Mouse (Mus musculus) midbrain, embryonic 16.5 days (tissue): ENCODE measurements around the gene Gm11992. TPM values are rescaled to one million over a fixed set of nuclear protein-coding genes. Genes with fewer than 3 reads are reported as not detected.

Experiments used
- ATAC-seq: fragments of 200-750 bp; cut with Nextera tagmentation; 2 replicates; pipeline ENCODE4 v1.8.0; 2017; ENCODE audit warnings: moderate TSS enrichment
- H3K27ac ChIP-seq: fragments of 300-500 bp; sonication (generic); 2 replicates; pipeline ENCODE4 v1.5.1; 2014; ENCODE audit warnings: mild to moderate bottlenecking, low read length, mixed read lengths
- H3K27me3 ChIP-seq: fragments of 300-500 bp; sonication (generic); 2 replicates; pipeline ENCODE4 v1.6.1; 2014; ENCODE audit warnings: low read depth, low read length, mixed read lengths; ENCODE audit not compliant: control insufficient read depth, insufficient read depth
- H3K36me3 ChIP-seq: fragments of 300-500 bp; sonication (generic); 2 replicates; pipeline ENCODE4 v1.6.1; 2014; ENCODE audit warnings: mild to moderate bottlenecking, low read length, moderate library complexity, mixed read lengths; ENCODE audit not compliant: control insufficient read depth, insufficient read depth
- H3K4me1 ChIP-seq: fragments of 300-500 bp; sonication (generic); 2 replicates; pipeline ENCODE4 v1.6.1; 2014; ENCODE audit warnings: mild to moderate bottlenecking, low read length, mixed read lengths; ENCODE audit not compliant: control insufficient read depth, insufficient read depth
- H3K4me2 ChIP-seq: fragments of 300-500 bp; sonication (generic); 2 replicates; pipeline ENCODE4 v1.6.1; 2014; ENCODE audit warnings: mild to moderate bottlenecking, low read length, mixed read lengths
- H3K4me3 ChIP-seq: fragments of 300-500 bp; sonication (generic); 2 replicates; pipeline ENCODE4 v1.5.1; 2014; ENCODE audit warnings: low read depth, mild to moderate bottlenecking, low read length, moderate library complexity, mixed read lengths
- H3K9ac ChIP-seq: fragments of 300-500 bp; sonication (generic); 2 replicates; pipeline ENCODE4 v1.6.1; 2014; ENCODE audit warnings: low read depth, low read length, mixed read lengths
- H3K9me3 ChIP-seq: fragments of 300-500 bp; sonication (generic); replicated peaks from 2 replicates; pipeline ENCODE4 v1.6.1; 2014; ENCODE audit warnings: mild to moderate bottlenecking, low read length, mixed read lengths; ENCODE audit not compliant: control insufficient read depth, poor library complexity, severe bottlenecking
- WGBS: fragments of 180-500 bp; shearing (Covaris S2); extraction: QIAGEN DNeasy Blood & Tissue Kit; methylation state at CpG from one replicate; pipeline ENCODE4 v1.1.7; 2014; 5-methylcytosine and 5-hydroxymethylcytosine counted together
- polyA plus RNA-seq: library from polyadenylated mRNA; unstranded; fragments of >200 nt; fragmentation: Nextera tagmentation; extraction: Ambion mirVana; gene quantifications from 2 replicates; pipeline ENCODE4 v1.2.1, GENCODE M21; 2015

Gm11992 gene
- polyA plus RNA-seq, 1 experiment from 2014 or later = 2.7 TPM

GRCm38 (mm10) chr11:9057711-9058110 lies 9.3 kb downstream of the Gm11992 start:
- H3K9ac ChIP-seq = no peak overlapping the region
- H3K27ac ChIP-seq = no peak overlapping the region
- H3K4me2 ChIP-seq = no peak overlapping the region
- H3K4me3 ChIP-seq = no peak overlapping the region
- no peaks in the 10 kb centered on the region for H3K27me3 ChIP-seq
- no peaks in the 10 kb centered on the region for H3K4me1 ChIP-seq
- H3K36me3 ChIP-seq = no peaks in the 10 kb centered on the region
- no peak for ATAC-seq
- 91% methylated on average over 4 of the region's 4 CpGs for WGBS
- H3K9me3 ChIP-seq = no peaks in the 10 kb centered on the region

GRCm38 (mm10) chr11:9060029-9060428 lies 11.6 kb downstream of the Gm11992 start:
- no peak overlapping the region for H3K4me3 ChIP-seq
- H3K27me3 ChIP-seq = no peaks in the 10 kb centered on the region
- ATAC-seq = no peak
- H3K36me3 ChIP-seq = no peaks in the 10 kb centered on the region
- WGBS = 86% methylated on average over 1 of the region's 1 CpGs
- H3K4me1 ChIP-seq = no peaks in the 10 kb centered on the region
- no peaks in the 10 kb centered on the region for H3K9me3 ChIP-seq
- H3K27ac ChIP-seq = no peak overlapping the region
- H3K9ac ChIP-seq = no peak overlapping the region
- H3K4me2 ChIP-seq = no peak overlapping the region

- no peaks in the 10 kb centered on the region for H3K27me3 ChIP-seq
- H3K9ac ChIP-seq = no peak overlapping the region
- no peaks in the 10 kb centered on the region for H3K36me3 ChIP-seq
These were observed 12.1 kb downstream of the Gm11992 start for GRCm38 (mm10) chr11:9060484-9060883.

DNA sequence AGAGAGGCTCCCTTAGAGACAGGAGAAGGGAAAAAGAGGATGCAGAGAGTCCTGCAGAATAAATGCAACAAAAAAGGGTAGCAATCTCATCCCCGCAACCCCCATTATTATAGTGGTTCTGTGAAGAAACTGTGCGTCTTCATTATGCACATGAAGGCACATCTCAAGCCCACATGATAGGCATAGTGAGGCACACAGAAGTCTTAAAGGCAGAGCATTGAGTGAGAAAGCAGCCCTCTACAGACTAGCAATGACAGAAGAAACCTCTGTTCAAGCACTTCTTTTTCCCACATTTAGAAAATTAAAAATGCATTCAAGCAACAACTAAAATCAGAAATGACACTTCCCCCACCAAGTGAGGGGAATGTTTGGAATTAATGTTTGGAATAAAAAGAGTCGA lies 28.1 kb downstream of the Gm11992 start:
- no peaks in the 10 kb centered on the region for H3K4me1 ChIP-seq
- H3K9ac ChIP-seq = no peak overlapping the region
- no peaks in the 10 kb centered on the region for H3K36me3 ChIP-seq
- H3K9me3 ChIP-seq = no peaks in the 10 kb centered on the region
- no peak overlapping the region for H3K4me2 ChIP-seq
- no peak overlapping the region for H3K27ac ChIP-seq
- WGBS = 73% methylated on average over 3 of the region's 3 CpGs
- H3K27me3 ChIP-seq = no peaks in the 10 kb centered on the region
- H3K4me3 ChIP-seq = no peak overlapping the region
- ATAC-seq = no peak

More at GRCm38 (mm10) chr11:9060484-9060883, 12.1 kb downstream of the Gm11992 start:
- no peaks in the 10 kb centered on the region for H3K4me1 ChIP-seq
- H3K27ac ChIP-seq = no peak overlapping the region
- 66% methylated on average over 5 of the region's 5 CpGs for WGBS
- H3K9me3 ChIP-seq = no peaks in the 10 kb centered on the region
- ATAC-seq = no peak
- no peak overlapping the region for H3K4me3 ChIP-seq
- no peak overlapping the region for H3K4me2 ChIP-seq

DNA sequence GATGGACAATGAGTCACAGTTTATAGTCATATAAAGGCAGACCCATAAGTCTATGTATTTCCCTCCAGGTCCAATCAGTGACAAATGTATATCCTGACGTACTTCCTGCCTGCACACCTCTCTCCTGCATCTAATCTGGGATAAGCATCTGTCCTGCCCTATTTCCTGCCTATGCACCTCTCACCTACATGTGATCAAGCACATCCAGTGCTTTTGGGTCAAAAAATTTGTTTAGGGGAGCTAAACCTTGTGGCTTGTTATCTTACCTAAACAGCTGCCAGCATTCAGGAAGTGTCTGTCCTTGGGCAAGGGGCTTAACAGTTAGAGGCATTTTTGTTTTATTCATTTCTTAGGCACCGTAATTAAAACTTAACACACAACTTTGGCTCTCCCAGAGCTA lies 64.8 kb downstream of the Gm11992 start:
- Histone ChIP-seq H3K27me3 (peaks cover 18% of the 10 kb centered on the region), H3K27ac (no peak overlapping the region), H3K4me3 (no peak overlapping the region), H3K9ac (no peak overlapping the region), H3K4me2 (no peak overlapping the region), H3K4me1 (peaks cover 10% of the 10 kb centered on the region), H3K9me3 (no peaks in the 10 kb centered on the region), H3K36me3 (no peaks in the 10 kb centered on the region)
- no peak for ATAC-seq
- 80% methylated on average over 2 of the region's 2 CpGs for WGBS

DNA sequence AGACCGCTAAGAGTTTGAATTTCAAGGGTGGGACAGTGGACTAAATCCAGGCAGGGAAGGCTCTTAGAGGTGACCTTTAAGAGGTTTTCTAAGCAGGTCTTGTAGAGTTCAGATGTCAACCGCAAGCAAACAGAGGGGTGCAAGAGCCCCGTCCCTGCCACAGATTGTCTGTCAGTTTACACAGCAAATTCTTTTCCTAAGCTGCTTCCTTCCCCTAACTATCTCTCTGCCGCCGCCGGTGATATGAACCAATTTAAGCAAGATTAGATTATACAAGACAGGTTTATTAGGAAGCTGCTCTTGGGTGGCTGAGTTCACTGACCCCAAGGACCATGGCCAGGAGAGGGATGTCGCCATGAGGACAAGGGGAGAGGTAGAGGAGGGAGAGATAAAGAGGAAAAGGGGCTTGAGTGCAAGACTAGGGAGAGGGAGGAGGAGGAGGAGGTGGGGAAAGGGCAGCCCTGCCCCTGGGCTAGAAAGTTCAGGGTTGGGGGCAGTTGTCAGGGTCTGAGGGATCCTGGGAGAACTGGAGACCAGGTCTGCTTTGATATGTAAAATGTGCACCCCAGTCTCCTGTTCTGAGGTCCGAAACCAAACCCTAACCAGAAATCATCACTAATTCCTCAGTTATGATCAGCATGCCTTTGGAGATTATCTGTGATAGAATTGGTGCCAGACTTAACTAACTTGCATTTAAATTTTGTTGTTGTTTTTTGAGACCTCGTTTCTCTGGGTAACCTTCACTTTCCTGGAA lies 67.2 kb downstream of the Gm11992 start:
- no peak overlapping the region for H3K9ac ChIP-seq
- no peaks in the 10 kb centered on the region for H3K9me3 ChIP-seq
- no peak overlapping the region for H3K4me3 ChIP-seq
- peaks cover 25% of the 10 kb centered on the region for H3K4me1 ChIP-seq
- H3K27me3 ChIP-seq = peaks cover 33% of the 10 kb centered on the region
- 20% methylated on average over 9 of the region's 9 CpGs for WGBS
- ATAC-seq = no peak
- no peaks in the 10 kb centered on the region for H3K36me3 ChIP-seq
- H3K27ac ChIP-seq = no peak overlapping the region
- H3K4me2 ChIP-seq = no peak overlapping the region

DNA sequence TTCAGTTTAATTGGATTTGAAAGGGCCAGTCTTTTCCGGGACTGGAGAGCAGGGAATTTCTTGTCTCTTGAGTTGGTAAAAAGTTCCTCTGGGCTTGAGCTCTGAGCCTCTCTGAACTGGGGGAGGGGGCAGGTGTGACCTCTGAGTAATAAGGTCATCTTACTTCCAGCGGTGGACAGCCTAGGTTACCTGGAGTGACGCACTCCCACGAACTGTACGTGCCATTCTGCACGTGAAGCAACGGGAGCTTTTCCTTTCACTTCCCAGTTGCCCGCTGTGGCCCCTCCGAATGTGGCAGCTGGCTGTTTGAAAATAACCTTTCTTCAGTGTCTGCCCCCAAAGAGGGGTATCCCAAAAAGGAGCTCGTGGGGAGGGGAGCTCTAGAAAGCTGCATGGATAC lies 67.7 kb downstream of the Gm11992 start:
- H3K36me3 ChIP-seq = no peaks in the 10 kb centered on the region
- ATAC-seq = no peak
- no peak overlapping the region for H3K4me3 ChIP-seq
- H3K9me3 ChIP-seq = no peaks in the 10 kb centered on the region
- no peak overlapping the region for H3K27ac ChIP-seq
- no peak overlapping the region for H3K9ac ChIP-seq
- peak overlapping the region; percentile 28 for H3K4me2 ChIP-seq
- peaks cover 35% of the 10 kb centered on the region for H3K27me3 ChIP-seq
- WGBS = under 1% methylated on average over 10 of the region's 10 CpGs
- peaks cover 25% of the 10 kb centered on the region for H3K4me1 ChIP-seq

DNA sequence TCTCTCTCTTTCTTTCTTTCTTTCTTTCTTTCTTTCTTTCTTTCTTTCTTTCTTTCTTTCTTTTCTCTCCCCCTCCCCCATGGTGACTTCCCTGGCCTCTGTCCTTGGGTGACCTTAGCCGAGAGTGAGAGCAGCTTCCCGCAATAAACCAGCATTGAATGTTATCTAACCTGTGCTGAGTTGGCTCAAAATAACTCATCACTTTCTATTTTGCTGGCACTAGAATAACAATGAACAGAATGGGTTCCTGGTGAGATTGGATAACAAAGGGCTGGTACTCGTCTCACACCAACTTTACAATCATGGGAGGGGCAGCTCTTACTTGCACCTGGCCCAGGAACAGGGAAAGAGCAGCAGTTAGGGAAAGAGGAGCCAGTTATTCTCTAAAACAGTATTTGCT lies 68.5 kb downstream of the Gm11992 start:
- Histone ChIP-seq H3K36me3 (no peaks in the 10 kb centered on the region), H3K4me2 (no peak overlapping the region), H3K27ac (no peak overlapping the region), H3K4me3 (no peak overlapping the region), H3K4me1 (peaks cover 25% of the 10 kb centered on the region), H3K9ac (no peak overlapping the region), H3K27me3 (peaks cover 35% of the 10 kb centered on the region), H3K9me3 (no peaks in the 10 kb centered on the region)
- ATAC-seq = no peak
- 9% methylated on average over 3 of the region's 3 CpGs for WGBS

DNA sequence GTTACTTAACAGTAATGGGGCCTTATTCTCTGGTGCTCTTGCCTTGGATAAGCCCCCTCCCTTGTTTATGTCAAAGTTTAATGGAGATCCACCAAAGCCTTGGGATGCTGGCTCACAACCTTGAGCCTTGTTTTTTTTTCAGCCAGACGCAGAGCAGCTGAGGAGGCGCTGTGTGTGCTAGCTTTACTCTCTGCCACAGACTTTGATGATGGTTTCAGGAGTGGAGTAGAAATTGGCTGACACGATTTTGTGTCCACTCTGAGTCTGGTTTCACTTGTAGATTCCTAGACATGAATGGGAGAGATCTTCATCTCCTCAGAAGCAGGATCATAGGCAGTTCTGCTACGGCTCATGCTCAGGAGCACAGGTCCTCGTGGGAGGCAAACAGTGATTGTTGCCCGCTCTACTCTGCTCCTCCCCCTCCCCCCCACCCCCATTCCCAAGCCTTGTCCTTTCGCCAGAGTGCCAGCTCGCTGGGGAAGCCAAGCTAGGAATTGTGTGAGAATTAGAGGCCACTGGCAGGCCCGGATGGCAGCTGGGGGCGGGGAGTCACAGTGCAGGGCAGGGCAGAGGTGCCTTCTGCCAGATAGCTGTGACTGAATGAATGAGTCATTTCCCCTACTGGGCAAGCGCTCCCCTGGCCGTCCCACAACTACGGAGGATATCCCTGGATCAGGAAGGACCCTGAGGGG lies 69.1 kb downstream of the Gm11992 start:
- no peaks in the 10 kb centered on the region for H3K9me3 ChIP-seq
- 5% methylated on average over 13 of the region's 13 CpGs for WGBS
- peak; percentile 54 for ATAC-seq
- peaks cover 35% of the 10 kb centered on the region for H3K27me3 ChIP-seq
- H3K9ac ChIP-seq = 0 out of 2 replicates have a peak overlapping the region, but pooled peaks have one; percentile 10
- H3K36me3 ChIP-seq = no peaks in the 10 kb centered on the region
- H3K4me3 ChIP-seq = peak overlapping the region; percentile 49
- H3K4me2 ChIP-seq = peak overlapping the region; percentile 99
- H3K4me1 ChIP-seq = peaks cover 25% of the 10 kb centered on the region
- H3K27ac ChIP-seq = no peak overlapping the region
